In genomic region chr1:71099945-71100515, GRCm38 (mm10) we compare ENCODE assay signal across 8 mouse cellular contexts. TPM values are rescaled to one million over a fixed set of nuclear protein-coding genes. Genes with fewer than 3 reads are reported as not detected.
DNase-seq lines count a peak whose midpoint lies in the region; ATAC-seq lines count a peak whose summit lies in the region.

No protein-coding gene starts in this region.

- no peak for ATAC-seq in liver, embryonic 11.5 days (replicated peaks; ENCODE audit: low FRiP score)
- ATAC-seq in intestine, embryonic 14.5 days (replicated peaks; ENCODE audit: low FRiP score, low TSS enrichment, low read depth) = no peak

- peaks cover 23% of the 10 kb centered on the region for H3K4me1 ChIP-seq in liver, embryonic 11.5 days (replicated peaks; ENCODE audit: control insufficient read depth, insufficient read depth, low read length)
- peaks cover 7% of the 10 kb centered on the region; the same call in 1 of the 2 replicates for H3K4me1 ChIP-seq in intestine, embryonic 14.5 days (replicated peaks; ENCODE audit: control insufficient read depth, insufficient read depth, low read length)

- no peaks in the 10 kb centered on the region for H3K9me3 ChIP-seq in liver, embryonic 11.5 days (ENCODE audit: control insufficient read depth, low read length)
- H3K9me3 ChIP-seq in intestine, embryonic 14.5 days (ENCODE audit: control insufficient read depth, low read length) = no peaks in the 10 kb centered on the region

- no peaks in the 10 kb centered on the region for H3K27me3 ChIP-seq in liver, embryonic 11.5 days (replicated peaks; ENCODE audit: control insufficient read depth, insufficient read depth, low read length)
- H3K27me3 ChIP-seq in intestine, embryonic 14.5 days (replicated peaks; ENCODE audit: control insufficient read depth, insufficient read depth, low read length) = no peaks in the 10 kb centered on the region
- no peaks in the 10 kb centered on the region for H3K27me3 ChIP-seq in splenic B cell, adult 2 months (ENCODE audit: control insufficient read depth, insufficient read depth, low read length, poor library complexity, severe bottlenecking)

- DNase-seq in liver, embryonic 11.5 days (ENCODE audit: low spot score) = no peak
- DNase-seq in liver = no peak
- DNase-seq in c-Kit-positive CD71-positive TER-119-negative erythroid progenitor cells, embryonic 14.5 days (ENCODE audit: low read depth) = peak; percentile 16
- no peak for DNase-seq in intestine, embryonic 14.5 days (ENCODE audit: low spot score)
- DNase-seq in splenic B cell, adult 2 months (ENCODE audit: low read depth, low spot score) = peak; percentile 27
- no peak for DNase-seq in layer of hippocampus, postnatal 36 days
- DNase-seq in right cerebral cortex, adult 2 months (ENCODE audit: low spot score in 2 of 2) = no peak
- DNase-seq in kidney, postnatal 25 days = no peak

- H3K27ac ChIP-seq in liver, embryonic 11.5 days (ENCODE audit: low read depth, low read length) = no peak overlapping the region
- no peak overlapping the region for H3K27ac ChIP-seq in intestine, embryonic 14.5 days (ENCODE audit: low read depth)

- WGBS in liver, embryonic 11.5 days = 28% methylated on average over 3 of the region's 3 CpGs
- 39% methylated on average over 3 of the region's 3 CpGs for WGBS in intestine, embryonic 14.5 days

- H3K9ac ChIP-seq in liver, embryonic 11.5 days (ENCODE audit: low read depth, low read length) = peak overlapping the region; percentile 44; the same call in 1 of the 2 replicates
- H3K9ac ChIP-seq in intestine, embryonic 14.5 days (ENCODE audit: low read length) = no peak overlapping the region

- peak overlapping the region; percentile 68 for H3K4me2 ChIP-seq in liver, embryonic 11.5 days
- peak overlapping the region; percentile 64; the same call in 1 of the 2 replicates for H3K4me2 ChIP-seq in intestine, embryonic 14.5 days (ENCODE audit: low read length)

- H3K4me3 ChIP-seq in liver, embryonic 11.5 days (ENCODE audit: low read depth, low read length) = peak overlapping the region; percentile 6
- H3K4me3 ChIP-seq in intestine, embryonic 14.5 days (ENCODE audit: low read depth, low read length) = no peak overlapping the region

- no peaks in the 10 kb centered on the region for H3K36me3 ChIP-seq in liver, embryonic 11.5 days (ENCODE audit: control insufficient read depth, insufficient read depth, low read length)
- no peaks in the 10 kb centered on the region for H3K36me3 ChIP-seq in intestine, embryonic 14.5 days (ENCODE audit: control insufficient read depth, insufficient read depth, low read length)
- H3K36me3 ChIP-seq in splenic B cell, adult 2 months (ENCODE audit: control insufficient read depth, insufficient read depth, low read length, poor library complexity, severe bottlenecking) = no peaks in the 10 kb centered on the region

RNA-seq across cellular contexts. Expression of gene Bard1, which starts 2.9 kb away (rescaled TPM):
- polyA plus RNA-seq in liver, embryonic 11.5 days (2014; fragmentation: Nextera tagmentation; extraction: Ambion mirVana) = 2.9 and 3.5 TPM in 2 replicates
- polyA plus RNA-seq in intestine, embryonic 14.5 days (2014; fragmentation: Nextera tagmentation; extraction: Ambion mirVana) = 2.5 and 2.8 TPM in 2 replicates
- under 1 TPM; 0.55 to 0.66 TPM for total RNA-seq in layer of hippocampus, postnatal 36 days (2021)

Comparison
In these comparisons a context has a peak if more than half of its experiments do, and no peak if none do; other contexts are left out.
1. DNase-seq: peak in c-Kit-positive CD71-positive TER-119-negative erythroid progenitor cells, embryonic 14.5 days (single experiment) and splenic B cell, adult 2 months (single experiment); none in liver, embryonic 11.5 days (single experiment), liver (single experiment), intestine, embryonic 14.5 days (single experiment), layer of hippocampus, postnatal 36 days (0 of 2), right cerebral cortex, adult 2 months (0 of 2) and kidney, postnatal 25 days (0 of 2).